Mouse (Mus musculus) liver, embryonic 14.5 days (tissue): ENCODE data around the gene Mob3a.

Experiments
- CTCF ChIP-seq: IDR thresholded peaks from 2 replicates; pipeline ENCODE4 v1.5.1; 2016; ENCODE audit warnings: antibody characterized with exemption, low read depth, control low read depth
- EP300 ChIP-seq: IDR thresholded peaks from 2 replicates; pipeline ENCODE4 v1.6.1; 2016; ENCODE audit warnings: antibody characterized with exemption, low read depth

- no peak for TF ChIP-seq CTCF
- TF ChIP-seq EP300, result no peak
Observed at GRCm38 (mm10) chr10:80668614-80669013, 33.2 kb downstream of the Mob3a start.
